Mouse (Mus musculus): ENCODE measurements around the gene Aifm3. TPM values are rescaled to one million over a fixed set of nuclear protein-coding genes. Genes with fewer than 3 reads are reported as not detected.
A peak's percentile ranks its signal among the peaks of the same experiment; 100 is the strongest.
"Not testable (repeated sequence)": the region's sequence is repeated elsewhere in the genome, so short reads cannot be mapped to it uniquely, and the experiment has no call there.

Gene Aifm3
- polyA plus RNA-seq, 1 experiment, result not detected

- Histone ChIP-seq H3K4me1 (ENCODE audit: control insufficient read depth, insufficient read depth, low read length) (peaks cover 1% of the 10 kb centered on the region; the same call in 1 of the 2 replicates), H3K27ac (ENCODE audit: control insufficient read depth, insufficient read depth, low read depth, low read length, poor library complexity) (no peak overlapping the region), H3K4me3 (replicated peaks; ENCODE audit: control insufficient read depth, low read depth, low read length) (no peak overlapping the region)
- TF ChIP-seq POLR2A (IDR thresholded peaks at IDR 0.05; ENCODE audit: borderline replicate concordance, control insufficient read depth, low read depth, low read length), result no peak
- TF ChIP-seq CTCF (IDR thresholded peaks at IDR 0.05; ENCODE audit: control insufficient read depth, insufficient read depth, low read length), result no peak
- WGBS, result 19% methylated on average over 2 of the region's 2 CpGs
Observed at GRCm38 (mm10) chr16:17542632-17543031, 53.2 kb downstream of the Aifm3 start.

GRCm38 (mm10) chr16:17552837-17553236, 63.4 kb downstream of the Aifm3 start:
- H3K4me3 ChIP-seq (replicated peaks; ENCODE audit: control insufficient read depth, low read depth, low read length), result no peak overlapping the region
- H3K27ac ChIP-seq (ENCODE audit: control insufficient read depth, insufficient read depth, low read depth, low read length, poor library complexity), result no peak overlapping the region
- no peak for TF ChIP-seq POLR2A (IDR thresholded peaks at IDR 0.05; ENCODE audit: borderline replicate concordance, control insufficient read depth, low read depth, low read length)
- no peak for TF ChIP-seq CTCF (IDR thresholded peaks at IDR 0.05; ENCODE audit: control insufficient read depth, insufficient read depth, low read length)
- peaks cover 2% of the 10 kb centered on the region for H3K4me1 ChIP-seq (ENCODE audit: control insufficient read depth, insufficient read depth, low read length)
- 77% methylated on average over 7 of the region's 7 CpGs for WGBS

- 13% methylated on average over 18 of the region's 18 CpGs for WGBS
- Histone ChIP-seq H3K27ac (ENCODE audit: control insufficient read depth, insufficient read depth, low read depth, low read length, poor library complexity) (peak overlapping the region; percentile 29; the same call in 1 of the 2 replicates), H3K4me3 (replicated peaks; ENCODE audit: control insufficient read depth, low read depth, low read length) (peak overlapping the region; percentile 46), H3K4me1 (ENCODE audit: control insufficient read depth, insufficient read depth, low read length) (peaks cover 2% of the 10 kb centered on the region)
- no peak for TF ChIP-seq POLR2A (IDR thresholded peaks at IDR 0.05; ENCODE audit: borderline replicate concordance, control insufficient read depth, low read depth, low read length)
- TF ChIP-seq CTCF (IDR thresholded peaks at IDR 0.05; ENCODE audit: control insufficient read depth, insufficient read depth, low read length), result no peak
Observed at GRCm38 (mm10) chr16:17553910-17554685, 64.7 kb downstream of the Aifm3 start.

GRCm38 (mm10) chr16:17554702-17555101, 65.3 kb downstream of the Aifm3 start:
- H3K4me3 ChIP-seq (replicated peaks; ENCODE audit: control insufficient read depth, low read depth, low read length); H3K27ac ChIP-seq (ENCODE audit: control insufficient read depth, insufficient read depth, low read depth, low read length, poor library complexity): not testable (repeated sequence)
- WGBS, result 54% methylated on average over 4 of the region's 4 CpGs

DNA sequence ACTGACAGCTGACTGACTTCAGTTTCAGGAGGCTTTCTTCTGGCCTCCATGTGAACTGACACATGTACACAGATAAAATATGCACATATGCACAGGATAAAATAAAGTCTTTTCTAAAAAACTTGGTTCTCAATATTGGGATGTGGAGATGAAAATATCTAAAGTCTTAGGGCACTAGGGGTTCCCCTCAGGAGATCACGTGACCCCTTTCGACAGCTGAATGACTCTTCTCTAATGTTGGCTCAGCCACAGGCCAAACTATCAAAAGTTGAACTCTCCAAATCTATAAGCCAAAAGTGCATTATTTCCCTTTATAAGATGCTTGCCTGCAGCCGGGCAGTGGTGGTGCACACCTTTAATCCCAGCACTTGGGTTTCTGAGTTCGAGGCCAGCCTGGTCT, 66.8 kb downstream of the Aifm3 start:
- Histone ChIP-seq H3K4me1 (ENCODE audit: control insufficient read depth, insufficient read depth, low read length) (peaks cover 2% of the 10 kb centered on the region), H3K4me3 (replicated peaks; ENCODE audit: control insufficient read depth, low read depth, low read length) (no peak overlapping the region), H3K27ac (ENCODE audit: control insufficient read depth, insufficient read depth, low read depth, low read length, poor library complexity) (no peak overlapping the region)
- TF ChIP-seq CTCF (IDR thresholded peaks at IDR 0.05; ENCODE audit: control insufficient read depth, insufficient read depth, low read length), result no peak
- no peak for TF ChIP-seq POLR2A (IDR thresholded peaks at IDR 0.05; ENCODE audit: borderline replicate concordance, control insufficient read depth, low read depth, low read length)
- 77% methylated on average over 4 of the region's 4 CpGs for WGBS

More at GRCm38 (mm10) chr16:17554702-17555101, 65.3 kb downstream of the Aifm3 start:
- H3K4me1 ChIP-seq (ENCODE audit: control insufficient read depth, insufficient read depth, low read length), result not testable (repeated sequence)

GRCm38 (mm10) chr16:17556907-17557306, 67.5 kb downstream of the Aifm3 start:
- Histone ChIP-seq H3K4me1 (ENCODE audit: control insufficient read depth, insufficient read depth, low read length) (peaks cover 2% of the 10 kb centered on the region), H3K4me3 (replicated peaks; ENCODE audit: control insufficient read depth, low read depth, low read length) (no peak overlapping the region), H3K27ac (ENCODE audit: control insufficient read depth, insufficient read depth, low read depth, low read length, poor library complexity) (no peak overlapping the region)
- 57% methylated on average over 4 of the region's 4 CpGs for WGBS
- TF ChIP-seq CTCF (IDR thresholded peaks at IDR 0.05; ENCODE audit: control insufficient read depth, insufficient read depth, low read length), result no peak
- no peak for TF ChIP-seq POLR2A (IDR thresholded peaks at IDR 0.05; ENCODE audit: borderline replicate concordance, control insufficient read depth, low read depth, low read length)

Other genes starting within 250 kb of the Aifm3 start
- 11.5 and 35.5 TPM in 2 replicates for gene Tmem191c, start 213.5 kb upstream of the Aifm3 start, polyA plus RNA-seq (2011; ENCODE audit: insufficient read depth, insufficient read length, low replicate concordance, missing spikeins)
- 0.63 and 2.3 TPM in 2 replicates for gene Serpind1, start 158.2 kb upstream of the Aifm3 start, polyA plus RNA-seq (2011; ENCODE audit: insufficient read depth, insufficient read length, low replicate concordance, missing spikeins)
- 7.7 and 14.5 TPM in 2 replicates for gene Snap29, start 83.6 kb upstream of the Aifm3 start, polyA plus RNA-seq (2011; ENCODE audit: insufficient read depth, insufficient read length, low replicate concordance, missing spikeins)
- 26.4 and 46.1 TPM in 2 replicates for gene Pi4ka, start 83.3 kb upstream of the Aifm3 start, polyA plus RNA-seq (2011; ENCODE audit: insufficient read depth, insufficient read length, low replicate concordance, missing spikeins)
- 10.5 and 18.7 TPM in 2 replicates for gene Crkl, start 37.6 kb upstream of the Aifm3 start, polyA plus RNA-seq (2011; ENCODE audit: insufficient read depth, insufficient read length, low replicate concordance, missing spikeins)
- 22.2 and 40.6 TPM in 2 replicates for gene Lztr1, start 19.1 kb downstream of the Aifm3 start, polyA plus RNA-seq (2011; ENCODE audit: insufficient read depth, insufficient read length, low replicate concordance, missing spikeins)
- 13.6 and 31.8 TPM in 2 replicates for gene Thap7, start 41.5 kb downstream of the Aifm3 start, polyA plus RNA-seq (2011; ENCODE audit: insufficient read depth, insufficient read length, low replicate concordance, missing spikeins)
- gene Lrrc74b, start 71.6 kb downstream of the Aifm3 start, polyA plus RNA-seq (2011; ENCODE audit: insufficient read depth, insufficient read length, low replicate concordance, missing spikeins), result not detected in 2 replicates
- gene P2rx6, start 72.3 kb downstream of the Aifm3 start, polyA plus RNA-seq (2011; ENCODE audit: insufficient read depth, insufficient read length, low replicate concordance, missing spikeins), result 0.41 TPM in 1 of 2 replicates, not detected in the other
- 4.5 and 4.6 TPM in 2 replicates for gene Slc7a4, start 93.6 kb downstream of the Aifm3 start, polyA plus RNA-seq (2011; ENCODE audit: insufficient read depth, insufficient read length, low replicate concordance, missing spikeins)
- gene Smpd4, start 129.7 kb downstream of the Aifm3 start, polyA plus RNA-seq (2011; ENCODE audit: insufficient read depth, insufficient read length, low replicate concordance, missing spikeins), result 17.1 and 24.9 TPM in 2 replicates
- gene Ccdc74a, start 156.9 kb downstream of the Aifm3 start, polyA plus RNA-seq (2011; ENCODE audit: insufficient read depth, insufficient read length, low replicate concordance, missing spikeins), result 2.4 and 9.9 TPM in 2 replicates
- gene Med15, start 243.3 kb downstream of the Aifm3 start, polyA plus RNA-seq (2011; ENCODE audit: insufficient read depth, insufficient read length, low replicate concordance, missing spikeins), result 22.5 and 38.0 TPM in 2 replicates

Measured in bone marrow, adult 2 months (tissue).